Mouse (Mus musculus): ENCODE results near the gene Gm10153. TPM values are rescaled to one million over a fixed set of nuclear protein-coding genes. Genes with fewer than 3 reads are reported as not detected.
"Not testable (repeated sequence)": the region's sequence is repeated elsewhere in the genome, so short reads cannot be mapped to it uniquely, and the experiment has no call there.

Gene Gm10153
- polyA plus RNA-seq, 1 experiment from 2014 or later: not detected

DNA sequence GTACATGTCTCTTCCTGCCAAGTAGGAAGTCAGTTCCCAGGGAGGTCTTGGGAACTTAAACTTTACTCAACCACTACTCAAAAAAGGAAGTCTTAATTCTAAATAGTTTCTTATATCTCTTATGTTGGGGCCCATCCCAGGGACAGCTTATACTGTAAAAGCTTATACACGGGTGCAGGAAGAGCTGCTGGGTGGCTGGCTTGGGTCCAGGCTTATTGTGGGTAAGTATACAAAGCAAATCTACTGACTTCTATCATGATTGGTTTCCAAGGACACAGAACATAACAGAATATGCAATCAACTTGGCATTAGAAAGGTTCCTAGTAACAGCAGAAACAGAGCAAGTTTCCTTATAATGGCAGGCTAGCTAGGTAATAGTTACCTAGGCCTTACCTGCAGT lies 34.9 kb downstream of the Gm10153 start:
- H3K27me3 ChIP-seq (ENCODE audit: control insufficient read depth, insufficient read depth, low read length): 0 out of 2 replicates have a peak, but pooled peaks cover under 1% of the 10 kb centered on the region
- H3K4me1 ChIP-seq (ENCODE audit: control insufficient read depth, insufficient read depth, low read length): no peaks in the 10 kb centered on the region
- no peak overlapping the region for H3K4me2 ChIP-seq
- H3K4me3 ChIP-seq (ENCODE audit: low read depth, low read length): no peak overlapping the region
- H3K9me3 ChIP-seq (replicated peaks; ENCODE audit: control insufficient read depth, low read length): no peaks in the 10 kb centered on the region
- no peak overlapping the region for H3K27ac ChIP-seq (ENCODE audit: low read depth, low read length)
- H3K9ac ChIP-seq (ENCODE audit: low read depth, low read length): no peak overlapping the region
- no peak for ATAC-seq (replicated peaks; ENCODE audit: insufficient number of reproducible peaks, low FRiP score, low TSS enrichment)
- no peaks in the 10 kb centered on the region for H3K36me3 ChIP-seq (ENCODE audit: control insufficient read depth, insufficient read depth, low read length)
- WGBS (ENCODE audit: insufficient replicate concordance): 76% methylated on average over 1 of the region's 1 CpGs

DNA sequence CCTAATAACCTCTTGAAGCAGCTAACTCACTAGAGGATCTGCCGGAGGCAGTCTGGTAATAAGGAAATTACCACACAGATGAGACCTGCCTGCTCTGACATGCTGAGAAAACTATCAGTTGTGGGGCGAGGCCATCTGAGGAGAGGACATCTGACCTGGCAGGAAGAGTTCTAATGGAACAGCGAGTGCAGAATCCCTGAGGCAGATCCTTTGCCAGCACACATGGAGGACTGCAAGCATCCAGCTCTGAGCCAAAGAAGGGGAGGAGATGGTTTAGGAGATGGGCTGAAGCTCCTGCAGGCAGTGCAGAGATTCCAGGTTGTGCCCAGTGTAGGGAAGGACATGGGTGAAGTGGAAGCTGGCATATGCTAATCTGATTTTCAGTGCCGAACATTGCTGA lies 38.0 kb downstream of the Gm10153 start:
- Histone ChIP-seq H3K27me3 (ENCODE audit: control insufficient read depth, insufficient read depth, low read length) (no peaks in the 10 kb centered on the region), H3K4me2 (no peak overlapping the region), H3K36me3 (ENCODE audit: control insufficient read depth, insufficient read depth, low read length) (no peaks in the 10 kb centered on the region), H3K4me1 (ENCODE audit: control insufficient read depth, insufficient read depth, low read length) (no peaks in the 10 kb centered on the region), H3K9me3 (replicated peaks; ENCODE audit: control insufficient read depth, low read length) (no peaks in the 10 kb centered on the region), H3K27ac (ENCODE audit: low read depth, low read length) (no peak overlapping the region), H3K9ac (ENCODE audit: low read depth, low read length) (no peak overlapping the region), H3K4me3 (ENCODE audit: low read depth, low read length) (no peak overlapping the region)
- 68% methylated on average over 4 of the region's 4 CpGs for WGBS (ENCODE audit: insufficient replicate concordance)
- no peak for ATAC-seq (replicated peaks; ENCODE audit: insufficient number of reproducible peaks, low FRiP score, low TSS enrichment)

DNA sequence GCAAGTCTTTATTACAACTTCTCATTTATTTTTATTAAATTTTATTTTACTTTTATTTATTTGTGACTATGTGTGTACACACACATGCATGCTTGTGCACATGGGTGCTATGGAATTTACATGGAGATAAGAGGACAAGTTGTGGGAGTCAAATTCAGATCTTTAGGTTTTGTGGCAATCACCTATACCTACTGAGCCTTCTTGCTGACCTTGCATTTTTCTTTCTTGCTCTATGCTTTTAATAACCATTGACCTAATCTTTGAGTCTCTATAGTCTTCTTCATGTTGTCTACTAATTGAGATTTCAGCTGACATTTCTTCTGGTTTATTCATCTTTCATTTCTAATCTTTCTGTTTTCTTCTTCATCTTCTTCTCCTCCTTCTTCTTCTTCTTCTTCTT lies 41.6 kb downstream of the Gm10153 start:
- Histone ChIP-seq H3K27ac (ENCODE audit: low read depth, low read length) (no peak overlapping the region), H3K4me2 (no peak overlapping the region), H3K9ac (ENCODE audit: low read depth, low read length) (no peak overlapping the region), H3K4me3 (ENCODE audit: low read depth, low read length) (no peak overlapping the region), H3K4me1 (ENCODE audit: control insufficient read depth, insufficient read depth, low read length) (no peaks in the 10 kb centered on the region), H3K27me3 (ENCODE audit: control insufficient read depth, insufficient read depth, low read length) (no peaks in the 10 kb centered on the region; the same call in 1 of the 2 replicates), H3K9me3 (replicated peaks; ENCODE audit: control insufficient read depth, low read length) (no peaks in the 10 kb centered on the region), H3K36me3 (ENCODE audit: control insufficient read depth, insufficient read depth, low read length) (no peaks in the 10 kb centered on the region)
- ATAC-seq (replicated peaks; ENCODE audit: insufficient number of reproducible peaks, low FRiP score, low TSS enrichment): no peak

DNA sequence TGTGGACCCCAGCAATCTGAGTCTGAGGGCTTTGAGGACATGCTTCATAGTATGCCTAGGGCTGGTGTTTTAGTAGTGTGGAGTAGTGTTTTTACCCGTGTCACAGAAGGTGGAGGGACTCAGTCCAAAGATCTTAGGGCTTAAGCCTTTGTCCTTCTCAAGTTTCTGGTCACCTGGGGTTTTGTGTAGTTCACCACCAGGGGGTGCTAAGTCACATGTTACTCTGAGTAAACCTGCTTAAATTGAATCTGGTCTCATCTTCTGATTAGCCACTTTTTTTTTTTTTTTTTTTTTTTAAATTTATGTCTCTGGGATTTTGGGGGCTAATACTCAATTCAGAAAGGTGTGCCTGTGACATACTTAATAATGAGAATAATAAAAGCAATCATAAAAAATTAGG lies 44.2 kb downstream of the Gm10153 start:
- 7% methylated on average over 1 of the region's 1 CpGs for WGBS (ENCODE audit: insufficient replicate concordance)
- ATAC-seq (replicated peaks; ENCODE audit: insufficient number of reproducible peaks, low FRiP score, low TSS enrichment): no peak
- Histone ChIP-seq H3K27ac (ENCODE audit: low read depth, low read length) (no peak overlapping the region), H3K9ac (ENCODE audit: low read depth, low read length) (no peak overlapping the region), H3K9me3 (replicated peaks; ENCODE audit: control insufficient read depth, low read length) (no peaks in the 10 kb centered on the region), H3K4me1 (ENCODE audit: control insufficient read depth, insufficient read depth, low read length) (no peaks in the 10 kb centered on the region), H3K4me2 (no peak overlapping the region), H3K4me3 (ENCODE audit: low read depth, low read length) (no peak overlapping the region), H3K36me3 (ENCODE audit: control insufficient read depth, insufficient read depth, low read length) (no peaks in the 10 kb centered on the region), H3K27me3 (ENCODE audit: control insufficient read depth, insufficient read depth, low read length) (no peaks in the 10 kb centered on the region; the same call in 1 of the 2 replicates)

DNA sequence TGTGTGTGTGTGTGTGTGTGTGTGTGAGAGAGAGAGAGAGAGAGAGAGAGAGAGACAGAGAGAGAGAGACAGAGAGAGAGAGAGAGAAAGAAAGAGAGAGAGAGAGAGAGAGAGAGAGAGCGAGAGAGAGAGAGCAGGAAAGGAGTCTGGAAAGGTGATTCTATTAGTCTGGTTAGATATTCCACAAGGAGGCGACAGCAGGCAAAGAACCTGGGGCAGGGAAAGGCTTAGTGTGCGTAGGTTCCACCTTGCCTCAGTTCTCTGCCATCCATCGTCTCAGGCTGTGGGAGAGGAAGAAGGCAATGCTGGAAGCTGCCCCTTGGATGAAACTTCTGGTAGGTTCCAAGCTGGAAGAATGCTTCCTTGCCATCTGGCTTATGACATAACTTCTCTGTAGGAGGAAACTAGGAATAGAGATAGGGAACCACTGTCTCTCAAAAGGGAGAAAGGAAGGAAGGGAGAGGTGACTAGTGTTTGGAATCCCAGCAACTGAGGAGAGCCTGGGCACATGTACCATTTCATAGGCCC lies 44.7 kb downstream of the Gm10153 start:
- Histone ChIP-seq H3K9me3 (replicated peaks; ENCODE audit: control insufficient read depth, low read length) (no peaks in the 10 kb centered on the region), H3K36me3 (ENCODE audit: control insufficient read depth, insufficient read depth, low read length) (no peaks in the 10 kb centered on the region), H3K4me2 (no peak overlapping the region), H3K4me3 (ENCODE audit: low read depth, low read length) (no peak overlapping the region), H3K27ac (ENCODE audit: low read depth, low read length) (no peak overlapping the region), H3K27me3 (ENCODE audit: control insufficient read depth, insufficient read depth, low read length) (no peaks in the 10 kb centered on the region; the same call in 1 of the 2 replicates), H3K4me1 (ENCODE audit: control insufficient read depth, insufficient read depth, low read length) (no peaks in the 10 kb centered on the region), H3K9ac (ENCODE audit: low read depth, low read length) (no peak overlapping the region)
- WGBS (ENCODE audit: insufficient replicate concordance): 30% methylated on average over 4 of the region's 4 CpGs
- ATAC-seq (replicated peaks; ENCODE audit: insufficient number of reproducible peaks, low FRiP score, low TSS enrichment): no peak

DNA sequence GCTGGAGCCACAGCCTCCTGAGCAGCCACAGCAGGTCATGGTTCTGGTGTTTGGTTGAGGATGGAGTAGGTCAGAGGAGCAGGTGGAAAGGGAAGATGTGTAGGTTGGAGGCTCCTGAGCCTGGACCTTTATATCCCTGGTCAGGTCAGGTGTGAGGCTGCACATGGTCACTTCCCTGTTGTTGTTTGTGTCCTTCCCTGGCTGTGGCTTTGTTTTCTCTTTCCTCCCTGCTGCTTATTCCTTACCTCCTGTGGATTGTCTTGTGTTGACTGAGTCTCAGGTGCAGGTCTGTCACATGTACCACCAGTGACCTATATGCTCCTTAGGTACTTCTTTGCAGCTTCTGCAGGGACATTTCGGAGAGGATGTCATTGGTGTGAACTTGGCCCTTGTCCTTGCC lies 45.7 kb downstream of the Gm10153 start, which contains the start of gene Gm45337:
Gm45337 (minus strand) TSS at position 101 of the 400 bp plus-strand sequence.
- ATAC-seq (replicated peaks; ENCODE audit: insufficient number of reproducible peaks, low FRiP score, low TSS enrichment): no peak
- WGBS (ENCODE audit: insufficient replicate concordance): 79% methylated on average over 1 of the region's 1 CpGs
- Histone ChIP-seq H3K9ac (ENCODE audit: low read depth, low read length) (no peak within 1 kb of the TSS), H3K4me3 (ENCODE audit: low read depth, low read length) (no peak within 1 kb of the TSS), H3K4me1 (ENCODE audit: control insufficient read depth, insufficient read depth, low read length) (no peaks in the 10 kb centered on the region), H3K9me3 (replicated peaks; ENCODE audit: control insufficient read depth, low read length) (no peaks in the 10 kb centered on the region), H3K27me3 (ENCODE audit: control insufficient read depth, insufficient read depth, low read length) (no peaks in the 10 kb centered on the region; the same call in 1 of the 2 replicates), H3K27ac (ENCODE audit: low read depth, low read length) (no peak within 1 kb of the TSS), H3K36me3 (ENCODE audit: control insufficient read depth, insufficient read depth, low read length) (no peaks in the 10 kb centered on the region), H3K4me2 (no peak within 1 kb of the TSS)

DNA sequence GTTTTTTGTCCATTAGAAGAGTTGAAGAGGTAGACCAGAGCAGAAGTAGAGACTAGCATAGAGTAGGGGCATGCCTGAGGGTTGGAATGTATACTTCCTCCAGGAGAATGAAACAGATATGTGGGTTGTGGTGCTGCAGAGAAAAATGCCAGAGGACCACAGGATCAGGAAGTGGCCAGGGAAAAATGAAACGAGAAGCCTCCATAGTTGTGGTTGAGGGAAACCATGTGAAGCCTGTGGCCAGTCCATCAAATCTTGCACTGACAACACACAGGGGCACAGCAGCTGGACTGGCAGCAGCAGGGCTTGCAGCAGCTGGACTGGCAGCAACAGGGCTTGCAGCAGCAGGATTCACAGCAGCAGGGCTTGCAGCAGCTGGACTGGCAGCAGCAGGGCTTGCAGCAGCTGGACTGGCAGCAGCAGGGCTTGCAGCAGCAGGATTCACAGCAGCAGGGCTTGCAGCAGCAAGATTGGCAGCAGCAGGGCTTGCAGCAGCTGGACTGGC lies 46.6 kb downstream of the Gm10153 start:
- 32% methylated on average over 1 of the region's 1 CpGs for WGBS (ENCODE audit: insufficient replicate concordance)
- H3K27me3 ChIP-seq (ENCODE audit: control insufficient read depth, insufficient read depth, low read length); ATAC-seq (replicated peaks; ENCODE audit: insufficient number of reproducible peaks, low FRiP score, low TSS enrichment); H3K4me1 ChIP-seq (ENCODE audit: control insufficient read depth, insufficient read depth, low read length); H3K36me3 ChIP-seq (ENCODE audit: control insufficient read depth, insufficient read depth, low read length); H3K9ac ChIP-seq (ENCODE audit: low read depth, low read length); H3K27ac ChIP-seq (ENCODE audit: low read depth, low read length); H3K4me3 ChIP-seq (ENCODE audit: low read depth, low read length); H3K4me2 ChIP-seq; H3K9me3 ChIP-seq (replicated peaks; ENCODE audit: control insufficient read depth, low read length): not testable (repeated sequence)

DNA sequence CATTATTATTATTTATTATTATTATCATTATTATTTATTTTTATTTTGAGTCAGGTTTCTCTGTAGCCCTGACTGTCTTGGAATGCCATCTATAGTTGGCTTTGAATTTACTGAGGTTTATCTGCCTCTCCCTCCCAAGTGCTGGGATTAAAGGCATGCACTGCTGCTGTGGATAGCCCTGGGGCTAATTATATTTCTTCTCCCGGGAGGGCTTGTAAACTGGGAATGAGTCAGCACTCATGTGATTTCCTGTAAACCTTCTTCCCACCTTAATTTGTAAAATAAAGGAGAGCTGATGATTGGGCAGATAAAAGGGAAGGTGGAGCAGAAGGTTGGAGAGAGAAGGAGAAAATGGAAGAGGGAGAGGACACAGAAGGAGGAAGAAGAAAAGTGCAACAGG lies 49.5 kb downstream of the Gm10153 start:
- ATAC-seq (replicated peaks; ENCODE audit: insufficient number of reproducible peaks, low FRiP score, low TSS enrichment): no peak
- Histone ChIP-seq H3K9ac (ENCODE audit: low read depth, low read length) (no peak overlapping the region), H3K27me3 (ENCODE audit: control insufficient read depth, insufficient read depth, low read length) (no peaks in the 10 kb centered on the region; the same call in 1 of the 2 replicates), H3K4me1 (ENCODE audit: control insufficient read depth, insufficient read depth, low read length) (no peaks in the 10 kb centered on the region), H3K9me3 (replicated peaks; ENCODE audit: control insufficient read depth, low read length) (no peaks in the 10 kb centered on the region), H3K27ac (ENCODE audit: low read depth, low read length) (no peak overlapping the region), H3K4me2 (no peak overlapping the region), H3K4me3 (ENCODE audit: low read depth, low read length) (no peak overlapping the region), H3K36me3 (ENCODE audit: control insufficient read depth, insufficient read depth, low read length) (no peaks in the 10 kb centered on the region)
- 9% methylated on average over 1 of the region's 1 CpGs for WGBS (ENCODE audit: insufficient replicate concordance)

Measured in heart, embryonic 11.5 days (tissue).